Comparison of ENCODE assay signal across 10 mouse cellular contexts in the genomic region with DNA sequence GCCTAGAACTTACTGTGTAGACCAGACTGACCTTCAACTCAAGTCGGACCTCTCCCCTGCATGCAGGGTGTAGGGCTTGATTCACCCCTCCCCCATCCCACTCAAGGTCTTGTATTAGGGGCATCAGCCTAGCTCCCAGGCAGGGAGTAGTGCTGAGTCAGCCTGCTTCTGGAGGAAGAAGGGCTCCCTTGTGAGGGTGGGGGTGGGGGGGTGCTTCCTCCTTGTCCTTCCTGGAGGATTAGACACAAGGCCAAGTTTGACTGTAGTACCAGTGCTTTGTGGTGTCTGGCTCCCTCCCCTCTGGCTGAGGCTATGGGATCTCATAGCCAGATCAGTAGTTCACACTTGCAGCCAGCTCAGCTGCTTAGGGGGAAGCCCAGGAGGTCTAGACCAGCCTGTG. TPM values are rescaled to one million over a fixed set of nuclear protein-coding genes. Genes with fewer than 3 reads are reported as not detected.
DNase-seq lines count a peak whose midpoint lies in the region; ATAC-seq and TF ChIP-seq lines count a peak whose summit lies in the region.
"Had no signal": no experiment of that assay in that cellular context is flagged by ENCODE, and none has a peak within 500 bp of the region (broad histone marks: within the 10 kb centered on the region; RNA-seq: fewer than 3 reads in every experiment).

No protein-coding gene starts in this region.

- H3K4me2 ChIP-seq in forebrain, postnatal 0 days (ENCODE audit: low read depth), result no peak overlapping the region
- H3K4me2 ChIP-seq: neural tube, embryonic 13.5 days had no signal

- intact Hi-C loops in left cerebral cortex, postnatal 4 days (cut with DNase I), result no loop called here

- no peak for DNase-seq in forebrain, embryonic 10.5 days (ENCODE audit: extremely low spot score, low spot score)
- no peak for DNase-seq in forebrain, postnatal 0 days
- peak; percentile 23 for DNase-seq in skeletal muscle tissue, adult 2 months (ENCODE audit: low read depth, low spot score)
- DNase-seq in midbrain, embryonic 10.5 days (ENCODE audit: low spot score), result no peak
- no peak for DNase-seq in left cerebral cortex, postnatal 4 days
- DNase-seq: lung, adult 2 months had no signal

- H3K36me3 ChIP-seq in forebrain, embryonic 10.5 days (replicated peaks), result no peaks in the 10 kb centered on the region
- H3K36me3 ChIP-seq in forebrain, postnatal 0 days (ENCODE audit: insufficient read depth), result no peaks in the 10 kb centered on the region
- no peaks in the 10 kb centered on the region for H3K36me3 ChIP-seq in megakaryocyte, embryonic 14.5 days (replicated peaks; ENCODE audit: low read length)
- no peaks in the 10 kb centered on the region for H3K36me3 ChIP-seq in midbrain, embryonic 10.5 days
- H3K36me3 ChIP-seq: neural tube, embryonic 13.5 days had no signal

- no peaks in the 10 kb centered on the region for H3K9me3 ChIP-seq in forebrain, embryonic 10.5 days
- no peaks in the 10 kb centered on the region for H3K9me3 ChIP-seq in forebrain, postnatal 0 days (ENCODE audit: low read length)
- H3K9me3 ChIP-seq in megakaryocyte, embryonic 14.5 days, result no peaks in the 10 kb centered on the region
- no peaks in the 10 kb centered on the region for H3K9me3 ChIP-seq in midbrain, embryonic 10.5 days (replicated peaks)
- H3K9me3 ChIP-seq: neural tube, embryonic 13.5 days had no signal

- no peak overlapping the region for H3K4me3 ChIP-seq in forebrain, embryonic 10.5 days
- no peak overlapping the region for H3K4me3 ChIP-seq in forebrain, postnatal 0 days (ENCODE audit: low read depth, low read length)
- peak overlapping the region; percentile 72 for H3K4me3 ChIP-seq in megakaryocyte, embryonic 14.5 days (replicated peaks)
- no peak overlapping the region for H3K4me3 ChIP-seq in midbrain, embryonic 10.5 days
- H3K4me3 ChIP-seq: neural tube, embryonic 13.5 days had no signal

- no peak for TF ChIP-seq CTCF in forebrain, postnatal 0 days (IDR thresholded peaks at IDR 0.05; ENCODE audit: low read depth)

- peaks cover 10% of the 10 kb centered on the region for H3K27me3 ChIP-seq in forebrain, embryonic 10.5 days (ENCODE audit: poor library complexity, severe bottlenecking)
- H3K27me3 ChIP-seq in forebrain, postnatal 0 days (ENCODE audit: insufficient read depth, low read length), result no peaks in the 10 kb centered on the region
- peaks cover 14% of the 10 kb centered on the region for H3K27me3 ChIP-seq in megakaryocyte, embryonic 14.5 days (replicated peaks)
- H3K27me3 ChIP-seq in midbrain, embryonic 10.5 days (ENCODE audit: low read depth, poor library complexity, severe bottlenecking), result 0 out of 2 replicates have a peak, but pooled peaks cover 9% of the 10 kb centered on the region

- H3K4me1 ChIP-seq in forebrain, embryonic 10.5 days, result peaks cover 22% of the 10 kb centered on the region
- H3K4me1 ChIP-seq in forebrain, postnatal 0 days (ENCODE audit: insufficient read depth), result no peaks in the 10 kb centered on the region
- H3K4me1 ChIP-seq in megakaryocyte, embryonic 14.5 days, result peaks cover 66% of the 10 kb centered on the region
- peaks cover 5% of the 10 kb centered on the region; the same call in 1 of the 2 replicates for H3K4me1 ChIP-seq in midbrain, embryonic 10.5 days

- WGBS in forebrain, embryonic 10.5 days, result 46% methylated on average over 1 of the region's 1 CpGs
- 41% methylated on average over 1 of the region's 1 CpGs for WGBS in forebrain, postnatal 0 days
- 28% methylated on average over 1 of the region's 1 CpGs for WGBS in midbrain, embryonic 10.5 days

- ATAC-seq in forebrain, postnatal 0 days, result no peak
- ATAC-seq in megakaryocyte, adult 5-6 weeks (ENCODE audit: poor library complexity, severe bottlenecking), result no peak
- ATAC-seq in granulocyte monocyte progenitor cell, adult 5-6 weeks (replicated peaks; ENCODE audit: poor library complexity, severe bottlenecking), result peak; percentile 31

- 0 out of 2 replicates have a peak overlapping the region, but pooled peaks have one; percentile 20 for H3K27ac ChIP-seq in forebrain, embryonic 10.5 days
- no peak overlapping the region for H3K27ac ChIP-seq in forebrain, postnatal 0 days (ENCODE audit: low read depth, low read length)
- no peak overlapping the region; the same call in 1 of the 2 replicates for H3K27ac ChIP-seq in midbrain, embryonic 10.5 days (replicated peaks)
- H3K27ac ChIP-seq: neural tube, embryonic 13.5 days had no signal

- no peak overlapping the region for H3K9ac ChIP-seq in forebrain, postnatal 0 days
- H3K9ac ChIP-seq: neural tube, embryonic 13.5 days had no signal

RNA-seq across cellular contexts. Expression of a gene that starts 8.1 kb away (rescaled TPM):
- polyA plus RNA-seq in forebrain, embryonic 10.5 days (2016; fragmentation: Nextera tagmentation; extraction: Ambion mirVana), result 112 and 113 TPM in 2 replicates
- 36.6 and 37.2 TPM in 2 replicates for total RNA-seq in forebrain, postnatal 0 days (2014; rRNA removed)
- polyA plus RNA-seq in forebrain, postnatal 0 days (2015; fragmentation: Nextera tagmentation; extraction: Ambion mirVana), result 88.3 and 93.8 TPM in 2 replicates
- polyA plus RNA-seq in megakaryocyte, embryonic 14.5 days (2012; ENCODE audit: insufficient read depth, low replicate concordance), result 14.6 and 45.4 TPM in 2 replicates
- total RNA-seq in megakaryocyte, adult 5-6 weeks (2015), result 25.7 and 30.5 TPM in 2 replicates
- total RNA-seq in megakaryocyte, adult 5-6 weeks (2017), result 26.0 and 26.4 TPM in 2 replicates
- 51.4 and 66.9 TPM in 2 replicates for total RNA-seq in granulocyte monocyte progenitor cell, adult 5-6 weeks (2014; fragmentation: Nextera tagmentation)
- 41.9 and 47.7 TPM in 2 replicates for total RNA-seq in granulocyte monocyte progenitor cell, adult 5-6 weeks (2017)
- 108 and 110 TPM in 2 replicates for polyA plus RNA-seq in midbrain, embryonic 10.5 days (2016; fragmentation: Nextera tagmentation; extraction: Ambion mirVana)
- total RNA-seq in left cerebral cortex, postnatal 4 days (2021), result 10 to 100 TPM; 91.1 to 93.9 TPM

RNA-seq across cellular contexts. Expression of a gene that starts 16.3 kb away (rescaled TPM):
- 1.5 and 1.8 TPM in 2 replicates for polyA plus RNA-seq in forebrain, embryonic 10.5 days (2016; fragmentation: Nextera tagmentation; extraction: Ambion mirVana)
- total RNA-seq in forebrain, postnatal 0 days (2014; rRNA removed), result 5.2 and 5.6 TPM in 2 replicates
- polyA plus RNA-seq in forebrain, postnatal 0 days (2015; fragmentation: Nextera tagmentation; extraction: Ambion mirVana), result 2.4 and 3.0 TPM in 2 replicates
- polyA plus RNA-seq in megakaryocyte, embryonic 14.5 days (2012; ENCODE audit: insufficient read depth, low replicate concordance), result not detected in 2 replicates
- not detected in 2 replicates for total RNA-seq in megakaryocyte, adult 5-6 weeks (2015)
- total RNA-seq in megakaryocyte, adult 5-6 weeks (2017), result not detected in 2 replicates
- total RNA-seq in granulocyte monocyte progenitor cell, adult 5-6 weeks (2014; fragmentation: Nextera tagmentation), result not detected in 2 replicates
- not detected in 2 replicates for total RNA-seq in granulocyte monocyte progenitor cell, adult 5-6 weeks (2017)
- polyA plus RNA-seq in midbrain, embryonic 10.5 days (2016; fragmentation: Nextera tagmentation; extraction: Ambion mirVana), result 2.2 and 3.1 TPM in 2 replicates
- 10 to 100 TPM; 12.6 to 13.1 TPM for total RNA-seq in left cerebral cortex, postnatal 4 days (2021)

RNA-seq across cellular contexts. Expression of a gene that starts 47.9 kb away (rescaled TPM):
- polyA plus RNA-seq in forebrain, embryonic 10.5 days (2016; fragmentation: Nextera tagmentation; extraction: Ambion mirVana), result 3.3 and 4.4 TPM in 2 replicates
- 3.8 and 9.4 TPM in 2 replicates for total RNA-seq in forebrain, postnatal 0 days (2014; rRNA removed)
- 2.7 and 4.3 TPM in 2 replicates for polyA plus RNA-seq in forebrain, postnatal 0 days (2015; fragmentation: Nextera tagmentation; extraction: Ambion mirVana)
- 524 and 845 TPM in 2 replicates for polyA plus RNA-seq in megakaryocyte, embryonic 14.5 days (2012; ENCODE audit: insufficient read depth, low replicate concordance)
- total RNA-seq in megakaryocyte, adult 5-6 weeks (2015), result 32.7 and 38.8 TPM in 2 replicates
- 9.5 and 10.6 TPM in 2 replicates for total RNA-seq in megakaryocyte, adult 5-6 weeks (2017)
- total RNA-seq in granulocyte monocyte progenitor cell, adult 5-6 weeks (2014; fragmentation: Nextera tagmentation), result 3.9 and 4.3 TPM in 2 replicates
- 0.36 and 0.43 TPM in 2 replicates for total RNA-seq in granulocyte monocyte progenitor cell, adult 5-6 weeks (2017)
- polyA plus RNA-seq in midbrain, embryonic 10.5 days (2016; fragmentation: Nextera tagmentation; extraction: Ambion mirVana), result 7.4 and 8.4 TPM in 2 replicates
- total RNA-seq in left cerebral cortex, postnatal 4 days (2021), result 10 to 100 TPM; 28.0 to 30.4 TPM
